Mouse (Mus musculus) testis, adult 2 months (tissue): ENCODE measurements at regions not wholly inside any gene's neighbourhood (a gene's known extent, or its start where the extent isn't known, plus 50 kb on each side); places are given as distances from the start of the nearest gene placed in this dataset.

Experiments
- H3K27ac ChIP-seq: fragments of 200-500 bp; 2 replicates; pipeline ENCODE4 v1.5.1; 2012; ENCODE audit warnings: low read depth, low read length; ENCODE audit not compliant: control insufficient read depth, insufficient read depth
- H3K27me3 ChIP-seq: fragments of 200-500 bp; 2 replicates; pipeline ENCODE4 v1.6.1; 2012; ENCODE audit warnings: mild to moderate bottlenecking, low read length, moderate library complexity; ENCODE audit not compliant: control insufficient read depth, insufficient read depth
- H3K36me3 ChIP-seq: fragments of 200-500 bp; 2 replicates; pipeline ENCODE4 v1.6.1; 2012; ENCODE audit warnings: mild to moderate bottlenecking, low read length; ENCODE audit not compliant: control insufficient read depth, insufficient read depth
- H3K4me1 ChIP-seq: fragments of 200-500 bp; 2 replicates; pipeline ENCODE4 v1.6.1; 2012; ENCODE audit warnings: low read length; ENCODE audit not compliant: control insufficient read depth, insufficient read depth
- H3K4me3 ChIP-seq: fragments of 200-500 bp; 2 replicates; pipeline ENCODE4 v1.5.1; 2012; ENCODE audit warnings: low read depth, mild to moderate bottlenecking, low read length, moderate library complexity, mixed read lengths; ENCODE audit not compliant: control insufficient read depth
- CTCF ChIP-seq: fragments of 200-500 bp; IDR thresholded peaks from 2 replicates; pipeline ENCODE4 v1.5.1; 2012; ENCODE audit warnings: low read depth, mild to moderate bottlenecking, inconsistent platforms, low read length, moderate library complexity; ENCODE audit not compliant: control insufficient read depth, insufficient read depth, insufficient replicate concordance
- POLR2A ChIP-seq: fragments of 200-500 bp; IDR thresholded peaks from 2 replicates; pipeline ENCODE4 v1.6.1; 2012; ENCODE audit warnings: low read depth, mild to moderate bottlenecking, inconsistent platforms, low read length, moderate library complexity; ENCODE audit not compliant: control insufficient read depth

GRCm38 (mm10) chr12:29257011-29257734 lies 271.0 kb upstream of the Myt1l start:
- H3K4me3 ChIP-seq = no peak overlapping the region
- H3K4me1 ChIP-seq = no peaks in the 10 kb centered on the region; the same call in 1 of the 2 replicates
- H3K36me3 ChIP-seq = no peaks in the 10 kb centered on the region
- no peak overlapping the region for H3K27ac ChIP-seq
- no peaks in the 10 kb centered on the region for H3K27me3 ChIP-seq
- TF ChIP-seq CTCF = no peak
- no peak for TF ChIP-seq POLR2A

- Histone ChIP-seq H3K4me1 (no peaks in the 10 kb centered on the region; the same call in 1 of the 2 replicates), H3K36me3 (no peaks in the 10 kb centered on the region), H3K27me3 (no peaks in the 10 kb centered on the region), H3K4me3 (no peak overlapping the region), H3K27ac (no peak overlapping the region)
- TF ChIP-seq POLR2A = no peak
- TF ChIP-seq CTCF = no peak
Measured at GRCm38 (mm10) chr12:29257735-29258547, 270.2 kb upstream of the Myt1l start.

GRCm38 (mm10) chr12:29258548-29258874 lies 269.7 kb upstream of the Myt1l start:
- Histone ChIP-seq H3K27ac (no peak overlapping the region), H3K4me1 (no peaks in the 10 kb centered on the region; the same call in 1 of the 2 replicates), H3K4me3 (no peak overlapping the region), H3K36me3 (no peaks in the 10 kb centered on the region), H3K27me3 (no peaks in the 10 kb centered on the region)
- no peak for TF ChIP-seq POLR2A
- no peak for TF ChIP-seq CTCF

- Histone ChIP-seq H3K27ac (no peak overlapping the region), H3K4me3 (no peak overlapping the region), H3K4me1 (no peaks in the 10 kb centered on the region; the same call in 1 of the 2 replicates), H3K27me3 (no peaks in the 10 kb centered on the region), H3K36me3 (no peaks in the 10 kb centered on the region)
- TF ChIP-seq POLR2A = no peak
Measured at GRCm38 (mm10) chr12:29258966-29259365, 269.2 kb upstream of the Myt1l start.

GRCm38 (mm10) chr12:29274166-29274565 lies 254.0 kb upstream of the Myt1l start:
- Histone ChIP-seq H3K27me3 (no peaks in the 10 kb centered on the region), H3K4me1 (no peaks in the 10 kb centered on the region), H3K4me3 (no peak overlapping the region), H3K36me3 (no peaks in the 10 kb centered on the region), H3K27ac (no peak overlapping the region)
- TF ChIP-seq POLR2A (no peak), CTCF (no peak)

GRCm38 (mm10) chr12:29275676-29276075 lies 252.5 kb upstream of the Myt1l start:
- Histone ChIP-seq H3K4me3 (no peak overlapping the region), H3K4me1 (no peaks in the 10 kb centered on the region), H3K27ac (no peak overlapping the region), H3K27me3 (no peaks in the 10 kb centered on the region), H3K36me3 (no peaks in the 10 kb centered on the region)
- no peak for TF ChIP-seq CTCF
- TF ChIP-seq POLR2A = no peak

GRCm38 (mm10) chr12:29279631-29280080 lies 248.5 kb upstream of the Myt1l start:
- no peaks in the 10 kb centered on the region for H3K27me3 ChIP-seq
- TF ChIP-seq CTCF (no peak), POLR2A (no peak)
- no peaks in the 10 kb centered on the region for H3K36me3 ChIP-seq
- H3K4me1 ChIP-seq = no peaks in the 10 kb centered on the region
- no peak overlapping the region for H3K27ac ChIP-seq
- no peak overlapping the region for H3K4me3 ChIP-seq
